Mouse (Mus musculus) heart, embryonic 13.5 days (tissue): ENCODE data around the gene Syne4. TPM values are rescaled to one million over a fixed set of nuclear protein-coding genes. Genes with fewer than 3 reads are reported as not detected.

Experiments
- ATAC-seq: fragments of 200-750 bp; cut with Nextera tagmentation; 2 replicates; pipeline ENCODE4 v1.8.0; 2017; ENCODE audit warnings: moderate TSS enrichment; ENCODE audit not compliant: insufficient number of reproducible peaks, low FRiP score, low TSS enrichment; ENCODE audit errors: extremely low read depth
- H3K27ac ChIP-seq: fragments of 300-500 bp; sonication (generic); replicated peaks from 2 replicates; pipeline ENCODE4 v1.5.1; 2015; ENCODE audit warnings: moderate library complexity, mild to moderate bottlenecking, inconsistent platforms
- H3K27me3 ChIP-seq: fragments of 300-500 bp; sonication (generic); replicated peaks from 2 replicates; pipeline ENCODE4 v1.6.1; 2015; ENCODE audit warnings: mild to moderate bottlenecking, inconsistent platforms
- H3K36me3 ChIP-seq: fragments of 300-500 bp; sonication (generic); 2 replicates; pipeline ENCODE4 v1.6.1; 2015; ENCODE audit warnings: mild to moderate bottlenecking, inconsistent platforms
- H3K4me1 ChIP-seq: fragments of 300-500 bp; sonication (generic); 2 replicates; pipeline ENCODE4 v1.6.1; 2015; ENCODE audit warnings: inconsistent platforms
- H3K4me2 ChIP-seq: fragments of 300-500 bp; sonication (generic); 2 replicates; pipeline ENCODE4 v1.6.1; 2015; ENCODE audit warnings: inconsistent platforms, mild to moderate bottlenecking, moderate library complexity
- H3K4me3 ChIP-seq: fragments of 300-500 bp; sonication (generic); 2 replicates; pipeline ENCODE4 v1.5.1; 2015; ENCODE audit warnings: moderate library complexity, mild to moderate bottlenecking, inconsistent platforms
- H3K9ac ChIP-seq: fragments of 300-500 bp; sonication (generic); 2 replicates; pipeline ENCODE4 v1.6.1; 2015; ENCODE audit warnings: inconsistent platforms, mild to moderate bottlenecking, moderate library complexity
- H3K9me3 ChIP-seq: fragments of 300-500 bp; sonication (generic); 2 replicates; pipeline ENCODE4 v1.6.1; 2016; ENCODE audit warnings: inconsistent platforms
- WGBS: fragments of 180-500 bp; shearing (Covaris S2); methylation state at CpG from one replicate; pipeline ENCODE4 v1.1.7; 2015; ENCODE audit warnings: mixed read lengths; 5-methylcytosine and 5-hydroxymethylcytosine counted together
- polyA plus RNA-seq: library from polyadenylated mRNA; unstranded; fragments of >200 nt; fragmentation: Nextera tagmentation; extraction: Ambion mirVana; gene quantifications from 2 replicates; pipeline ENCODE4 v1.2.1, GENCODE M21; 2015

The Syne4 gene
- polyA plus RNA-seq, 1 experiment from 2014 or later: 18.3 TPM

DNA sequence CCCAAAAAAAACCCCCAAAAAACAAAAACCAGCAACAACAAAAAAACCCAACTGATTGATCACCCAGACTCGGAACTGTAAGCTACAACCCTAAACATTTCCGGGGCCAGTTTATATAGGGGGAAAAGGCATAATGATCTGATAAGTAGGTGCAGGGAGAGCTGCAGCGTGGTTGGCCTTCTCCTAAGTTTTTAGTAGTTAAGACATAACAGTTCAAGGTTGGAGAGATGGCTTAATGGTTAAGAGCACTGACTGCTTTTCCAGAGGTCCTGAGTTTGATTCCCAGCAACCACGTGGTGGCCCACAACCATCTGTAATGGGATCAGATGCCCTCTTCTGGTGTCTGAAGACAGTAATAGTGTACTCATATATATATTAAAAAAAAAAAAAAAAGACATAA is 33.1 kb upstream of the Syne4 start:
- no peak for ATAC-seq

DNA sequence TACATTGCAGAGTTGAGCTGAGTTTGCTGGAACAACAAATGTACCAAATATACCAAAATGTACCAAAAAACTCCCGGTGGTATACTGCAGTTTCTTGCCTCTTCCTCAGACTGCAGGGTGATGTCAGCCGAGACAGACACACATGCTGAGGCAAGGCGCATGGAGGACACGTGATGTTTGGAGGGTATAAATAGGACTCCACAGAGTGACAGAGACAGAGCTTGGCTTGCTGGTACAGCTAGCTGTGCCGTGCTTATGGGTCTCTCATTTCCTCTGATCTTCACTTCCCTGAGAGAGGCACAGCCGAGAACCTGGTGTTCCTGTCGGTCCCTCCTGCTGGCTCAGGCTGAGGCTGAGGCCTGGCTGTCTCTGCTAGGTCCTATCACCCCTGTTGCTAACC is 31.9 kb upstream of the Syne4 start:
- H3K9ac ChIP-seq: 0 out of 2 replicates have a peak overlapping the region, but pooled peaks have one; percentile 29
- ATAC-seq: no peak
- H3K27me3 ChIP-seq: peaks cover 8% of the 10 kb centered on the region
- H3K4me1 ChIP-seq: peaks cover 22% of the 10 kb centered on the region
- H3K27ac ChIP-seq: no peak overlapping the region
- H3K4me3 ChIP-seq: no peak overlapping the region
- H3K4me2 ChIP-seq: no peak overlapping the region
- no peaks in the 10 kb centered on the region for H3K9me3 ChIP-seq
- 58% methylated on average over 7 of the region's 7 CpGs for WGBS
- no peaks in the 10 kb centered on the region for H3K36me3 ChIP-seq

More for the DNA sequence above, 33.1 kb upstream of the Syne4 start:
- 69% methylated on average over 4 of the region's 4 CpGs for WGBS
- Histone ChIP-seq H3K9ac (0 out of 2 replicates have a peak overlapping the region, but pooled peaks have one; percentile 83), H3K27ac (peak overlapping the region; percentile 99), H3K36me3 (no peaks in the 10 kb centered on the region), H3K4me2 (peak overlapping the region; percentile 94), H3K27me3 (no peaks in the 10 kb centered on the region), H3K4me1 (peaks cover 22% of the 10 kb centered on the region), H3K4me3 (no peak overlapping the region), H3K9me3 (no peaks in the 10 kb centered on the region)

DNA sequence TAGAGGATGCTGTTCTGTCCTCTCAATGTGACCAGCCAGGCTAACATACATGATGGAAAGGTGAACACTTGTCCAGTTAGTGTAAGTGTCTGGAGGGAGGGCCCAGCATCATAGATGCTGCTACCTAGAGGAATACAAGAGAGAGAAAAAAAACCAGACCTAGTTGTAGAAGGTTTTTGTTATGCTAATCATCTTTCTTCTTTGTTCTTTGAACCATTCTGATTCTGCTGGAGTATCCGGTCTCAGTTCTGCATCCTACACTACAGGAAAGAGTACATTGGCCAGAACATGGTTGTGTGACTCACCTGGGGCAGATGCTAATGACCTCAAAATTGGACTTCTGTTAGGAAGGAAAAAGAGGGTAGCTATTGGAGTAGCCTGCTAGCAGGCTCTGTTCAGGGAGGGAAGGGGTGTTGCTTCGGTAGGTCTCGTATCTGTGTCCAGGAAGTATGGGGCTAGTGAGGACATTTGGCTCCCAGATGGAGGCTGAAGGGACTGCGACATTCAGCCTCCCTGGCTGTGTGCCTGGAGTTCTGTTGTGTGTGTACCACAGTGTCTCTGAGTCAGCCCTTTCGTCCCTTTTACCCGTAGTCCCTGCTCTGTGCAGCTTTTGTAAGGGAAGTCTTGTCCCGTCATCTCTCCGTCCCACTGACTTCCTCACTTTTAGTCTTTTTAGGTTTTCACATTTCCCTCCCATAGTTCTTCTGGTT is 27.8 kb upstream of the Syne4 start:
- H3K9me3 ChIP-seq: no peaks in the 10 kb centered on the region
- H3K36me3 ChIP-seq: no peaks in the 10 kb centered on the region
- 50% methylated on average over 8 of the region's 8 CpGs for WGBS
- no peak overlapping the region for H3K4me2 ChIP-seq
- H3K9ac ChIP-seq: no peak overlapping the region
- H3K4me1 ChIP-seq: peaks cover 14% of the 10 kb centered on the region
- H3K27me3 ChIP-seq: peaks cover 17% of the 10 kb centered on the region
- ATAC-seq: no peak
- H3K4me3 ChIP-seq: no peak overlapping the region
- no peak overlapping the region for H3K27ac ChIP-seq

DNA sequence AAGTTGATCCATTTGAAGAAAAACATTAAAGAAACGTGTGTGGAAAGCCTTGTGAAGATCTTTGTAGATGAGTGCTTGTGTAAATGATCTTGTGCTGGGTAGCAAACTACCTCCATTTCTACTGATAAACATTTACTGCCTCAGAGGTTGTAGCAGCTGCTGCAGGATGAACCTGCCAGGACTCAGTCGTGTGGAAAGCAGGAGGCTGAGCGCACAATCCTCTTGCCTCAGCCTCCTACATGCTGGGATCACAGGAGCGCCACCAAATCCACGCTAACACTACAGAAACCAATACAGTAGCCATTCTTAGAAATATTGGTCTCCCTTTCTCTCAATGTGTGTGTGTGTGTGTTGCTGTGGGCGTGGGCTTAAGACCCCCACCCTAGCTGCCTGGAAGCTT is 26.6 kb upstream of the Syne4 start:
- Histone ChIP-seq H3K4me2 (no peak overlapping the region), H3K9me3 (no peaks in the 10 kb centered on the region), H3K27ac (no peak overlapping the region), H3K9ac (no peak overlapping the region), H3K4me1 (peaks cover 19% of the 10 kb centered on the region), H3K4me3 (no peak overlapping the region), H3K36me3 (no peaks in the 10 kb centered on the region), H3K27me3 (peaks cover 17% of the 10 kb centered on the region)
- no peak for ATAC-seq
- WGBS: 66% methylated on average over 6 of the region's 6 CpGs

DNA sequence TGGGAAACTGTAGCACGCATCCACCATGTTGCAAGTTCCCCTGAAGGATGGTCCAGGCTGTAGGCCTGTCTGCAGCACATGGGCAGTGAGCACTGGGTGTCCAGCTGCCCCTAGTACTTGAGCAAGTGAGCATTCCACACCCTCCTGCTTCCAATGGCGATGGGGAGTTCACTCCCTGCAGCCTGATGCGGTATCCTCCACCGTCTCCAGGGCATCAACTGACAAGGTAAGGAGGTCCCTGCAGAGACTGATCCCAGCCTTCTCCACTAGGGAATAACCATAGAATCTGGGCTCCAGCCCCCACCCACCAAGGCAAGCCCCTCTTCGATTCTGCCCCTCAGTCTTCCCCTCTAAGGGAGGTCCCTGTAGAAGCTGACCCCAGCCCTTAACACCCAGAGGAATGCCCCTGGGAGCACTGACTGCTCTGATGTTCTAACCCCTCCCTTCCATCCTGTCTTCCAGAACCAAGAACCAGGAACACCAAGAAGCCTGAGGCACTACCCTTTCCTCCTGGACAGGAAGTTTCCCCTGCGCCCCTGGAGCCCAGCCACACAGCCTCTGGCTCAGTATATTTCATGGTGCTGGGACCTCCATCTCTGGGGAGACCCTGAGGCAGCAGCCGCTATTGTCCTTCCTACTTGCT is 25.4 kb upstream of the Syne4 start:
- H3K4me2 ChIP-seq: no peak overlapping the region
- peaks cover 25% of the 10 kb centered on the region for H3K4me1 ChIP-seq
- no peaks in the 10 kb centered on the region for H3K36me3 ChIP-seq
- H3K27me3 ChIP-seq: peaks cover 17% of the 10 kb centered on the region
- ATAC-seq: no peak
- 0 out of 2 replicates have a peak overlapping the region, but pooled peaks have one; percentile 2 for H3K27ac ChIP-seq
- WGBS: 56% methylated on average over 7 of the region's 7 CpGs
- H3K9ac ChIP-seq: no peak overlapping the region
- no peaks in the 10 kb centered on the region for H3K9me3 ChIP-seq
- H3K4me3 ChIP-seq: no peak overlapping the region

DNA sequence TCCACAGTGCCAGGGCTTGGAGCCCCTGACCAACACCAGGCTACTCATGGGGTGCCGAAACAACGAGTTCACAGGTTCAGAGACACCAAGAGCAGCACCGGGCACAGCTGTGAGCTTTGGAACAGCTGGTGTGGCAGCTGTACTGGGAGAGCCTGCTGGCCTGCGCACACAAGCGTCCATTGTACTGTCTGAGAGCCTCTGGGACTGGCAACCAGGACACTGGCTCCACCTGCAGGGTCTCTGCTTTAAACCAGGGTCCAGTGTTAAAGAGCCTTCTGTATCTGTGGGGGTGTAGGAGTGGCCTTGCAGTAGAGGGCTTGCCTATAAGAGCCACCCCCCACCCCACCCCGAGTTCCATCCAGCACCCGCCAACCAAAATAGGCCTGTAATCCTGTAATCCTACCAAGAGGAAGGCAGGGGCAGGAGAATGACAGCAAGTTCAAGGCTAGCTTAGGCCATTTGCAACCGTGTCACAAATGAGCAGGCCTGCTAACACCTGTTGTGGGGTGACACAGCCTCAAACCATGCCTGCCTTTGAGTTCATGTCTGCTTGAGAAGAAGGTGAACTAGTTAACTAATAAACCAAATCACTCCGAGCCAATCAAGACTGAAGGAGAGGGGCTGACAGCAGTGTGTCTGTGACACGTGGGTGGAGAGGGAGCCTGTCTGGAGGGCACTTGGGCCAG is 24.8 kb upstream of the Syne4 start:
- Histone ChIP-seq H3K4me1 (peaks cover 27% of the 10 kb centered on the region), H3K27me3 (peaks cover 17% of the 10 kb centered on the region), H3K9me3 (no peaks in the 10 kb centered on the region), H3K27ac (0 out of 2 replicates have a peak overlapping the region, but pooled peaks have one; percentile 2), H3K9ac (no peak overlapping the region), H3K4me3 (no peak overlapping the region), H3K36me3 (no peaks in the 10 kb centered on the region), H3K4me2 (no peak overlapping the region)
- ATAC-seq: no peak
- 53% methylated on average over 10 of the region's 10 CpGs for WGBS

DNA sequence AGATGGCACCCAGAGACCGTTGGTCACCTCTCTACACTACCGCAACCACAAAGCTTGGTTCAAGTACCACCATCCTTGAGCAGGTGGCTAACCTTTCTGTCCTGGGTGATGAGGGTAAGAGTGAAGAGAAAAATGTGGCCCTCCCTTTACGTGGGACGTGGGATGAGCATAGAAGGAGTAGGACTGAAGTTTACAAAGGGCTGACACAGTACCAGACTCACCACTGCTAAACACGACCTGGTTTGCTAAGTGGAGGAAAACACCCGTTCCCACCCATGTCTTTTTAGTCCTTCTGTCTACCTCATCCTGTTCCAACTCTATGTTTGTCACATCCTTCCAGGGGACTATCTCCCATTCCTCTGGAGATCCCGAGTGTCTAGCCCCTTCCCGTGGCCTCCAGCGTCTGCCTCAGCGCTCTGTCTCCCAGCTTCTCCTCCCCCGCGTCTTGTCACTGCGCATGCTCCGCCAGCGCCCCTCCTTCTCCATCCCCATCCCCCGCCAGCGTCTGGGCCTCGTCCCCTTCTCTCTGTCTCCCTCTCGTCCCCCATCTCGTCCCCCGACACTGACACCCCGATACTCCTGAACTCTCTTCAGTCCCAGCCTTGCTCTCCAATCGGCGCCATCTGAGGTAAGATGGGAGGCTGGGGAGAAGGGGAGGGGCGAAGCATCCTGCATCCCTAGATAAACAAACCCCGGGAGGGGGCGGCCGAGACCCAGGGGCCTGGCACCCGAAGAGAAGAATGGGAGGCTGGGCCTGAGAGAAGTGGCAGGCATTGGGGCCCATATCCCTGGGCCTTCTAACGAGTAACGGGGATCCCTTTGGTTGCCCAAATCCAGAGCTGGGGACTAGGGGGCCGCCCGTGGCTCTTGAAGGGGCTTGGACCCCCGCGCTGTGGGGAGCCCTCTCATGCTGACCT is 23.1 kb upstream of the Syne4 start, which contains the start of gene Clip3:
Gene Clip3, plus strand, starts transcription at position 514 of the 917 bp plus-strand sequence.
- Histone ChIP-seq H3K4me1 (peaks cover 29% of the 10 kb centered on the region), H3K4me2 (peak within 1 kb of the TSS; percentile 66), H3K9me3 (no peaks in the 10 kb centered on the region), H3K36me3 (0 out of 2 replicates have a peak, but pooled peaks cover 3% of the 10 kb centered on the region), H3K4me3 (peak within 1 kb of the TSS; percentile 61), H3K27me3 (peaks cover 17% of the 10 kb centered on the region), H3K9ac (peak within 1 kb of the TSS; percentile 82), H3K27ac (0 out of 2 replicates have a peak within 1 kb of the TSS, but pooled peaks have one; percentile 24)
- 0 out of 2 replicates have a peak, but pooled peaks have one; percentile 22 for ATAC-seq
- WGBS: 7% methylated on average over 35 of the region's 35 CpGs

DNA sequence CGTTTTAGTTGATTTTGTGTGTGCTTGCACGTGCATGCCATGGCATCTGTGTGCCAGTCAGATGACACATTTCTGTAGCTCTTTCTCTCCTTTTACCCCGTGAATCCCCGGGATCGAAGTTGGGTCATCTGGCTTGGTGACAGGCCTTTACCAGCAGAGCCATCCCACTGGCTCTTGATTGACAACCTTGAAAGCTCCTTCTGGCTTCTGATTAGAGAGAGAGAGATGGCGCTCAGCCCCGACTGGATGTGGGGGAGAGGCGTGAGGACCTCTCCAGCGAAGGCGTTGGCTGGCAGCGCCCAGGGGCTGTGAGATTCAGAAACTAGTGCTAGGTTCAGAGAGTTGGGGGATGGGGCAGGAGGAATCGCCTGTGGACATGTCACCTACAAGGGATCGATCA is 20.8 kb upstream of the Syne4 start:
- Histone ChIP-seq H3K4me1 (peaks cover 29% of the 10 kb centered on the region), H3K36me3 (peaks cover 25% of the 10 kb centered on the region), H3K9me3 (no peaks in the 10 kb centered on the region), H3K4me3 (no peak overlapping the region), H3K27me3 (0 out of 2 replicates have a peak, but pooled peaks cover 5% of the 10 kb centered on the region), H3K9ac (peak overlapping the region; percentile 14; the same call in 1 of the 2 replicates), H3K27ac (no peak overlapping the region), H3K4me2 (no peak overlapping the region)
- 53% methylated on average over 13 of the region's 13 CpGs for WGBS
- no peak for ATAC-seq

DNA sequence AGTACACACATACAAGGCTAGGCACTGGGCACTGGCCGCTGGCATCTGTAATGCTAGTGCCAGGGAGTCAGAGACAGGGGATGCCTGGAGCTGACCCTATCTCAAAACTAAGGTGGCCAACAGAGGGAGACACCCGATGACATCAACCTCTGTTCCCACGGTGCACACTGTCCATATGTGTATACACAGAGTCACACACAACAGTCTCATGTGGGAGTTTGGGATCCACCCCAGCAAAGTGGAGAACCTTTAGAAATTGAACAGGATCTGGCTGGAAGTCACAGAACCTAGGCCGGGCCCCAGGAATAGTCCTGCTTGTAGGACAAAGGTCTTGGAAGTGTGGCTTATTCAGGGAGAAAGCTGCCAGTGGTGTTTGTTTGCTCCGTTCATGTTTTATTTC is 20.3 kb upstream of the Syne4 start:
- WGBS: 74% methylated on average over 5 of the region's 5 CpGs

DNA sequence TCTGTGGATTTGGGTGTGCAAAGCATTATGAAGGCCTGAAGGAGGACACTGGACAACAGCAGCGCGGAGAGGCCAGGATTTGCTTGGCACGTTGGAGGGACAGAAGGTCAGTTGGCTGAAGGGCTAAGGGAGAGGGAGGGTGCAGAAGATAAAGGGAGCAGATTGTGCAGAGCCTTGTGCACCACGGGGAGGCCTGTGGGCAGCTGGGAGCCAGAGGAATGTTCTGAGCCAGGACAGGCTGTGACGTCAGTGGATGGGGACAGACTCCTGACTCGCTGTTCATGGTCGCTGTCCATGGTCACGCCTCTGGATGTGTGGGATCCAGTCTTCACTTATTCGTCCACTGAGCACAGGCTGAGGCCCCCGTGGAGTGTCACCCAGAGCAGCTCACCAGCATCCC is 19.5 kb upstream of the Syne4 start:
- no peak for ATAC-seq
- no peak overlapping the region for H3K4me3 ChIP-seq
- no peak overlapping the region for H3K4me2 ChIP-seq
- H3K9me3 ChIP-seq: no peaks in the 10 kb centered on the region
- peaks cover 29% of the 10 kb centered on the region for H3K4me1 ChIP-seq
- peaks cover 38% of the 10 kb centered on the region for H3K36me3 ChIP-seq
- 0 out of 2 replicates have a peak overlapping the region, but pooled peaks have one; percentile 9 for H3K9ac ChIP-seq
- WGBS: 37% methylated on average over 10 of the region's 10 CpGs
- no peak overlapping the region for H3K27ac ChIP-seq
- H3K27me3 ChIP-seq: no peaks in the 10 kb centered on the region

More for the DNA sequence above, 20.3 kb upstream of the Syne4 start:
- peaks cover 30% of the 10 kb centered on the region for H3K36me3 ChIP-seq
- H3K4me2 ChIP-seq: no peak overlapping the region
- no peak overlapping the region for H3K27ac ChIP-seq
- H3K9ac ChIP-seq: no peak overlapping the region
- H3K4me1 ChIP-seq: peaks cover 29% of the 10 kb centered on the region
- ATAC-seq: no peak
- no peak overlapping the region for H3K4me3 ChIP-seq
- H3K27me3 ChIP-seq: no peaks in the 10 kb centered on the region
- H3K9me3 ChIP-seq: no peaks in the 10 kb centered on the region
